Mouse (Mus musculus) bone marrow, adult 2 months (tissue): ENCODE results near the gene Ric8b.

Source experiments
- CTCF ChIP-seq: fragments of 200-500 bp; IDR thresholded peaks from 2 replicates; pipeline ENCODE4 v1.5.1; 2011; ENCODE audit warnings: low read length, control low read depth; ENCODE audit not compliant: control insufficient read depth, insufficient read depth
- POLR2A ChIP-seq: fragments of 200-500 bp; IDR thresholded peaks from 2 replicates; pipeline ENCODE4 v1.6.1; 2011; ENCODE audit warnings: low read depth, mild to moderate bottlenecking, control low read depth, low read length, borderline replicate concordance; ENCODE audit not compliant: control insufficient read depth

DNA sequence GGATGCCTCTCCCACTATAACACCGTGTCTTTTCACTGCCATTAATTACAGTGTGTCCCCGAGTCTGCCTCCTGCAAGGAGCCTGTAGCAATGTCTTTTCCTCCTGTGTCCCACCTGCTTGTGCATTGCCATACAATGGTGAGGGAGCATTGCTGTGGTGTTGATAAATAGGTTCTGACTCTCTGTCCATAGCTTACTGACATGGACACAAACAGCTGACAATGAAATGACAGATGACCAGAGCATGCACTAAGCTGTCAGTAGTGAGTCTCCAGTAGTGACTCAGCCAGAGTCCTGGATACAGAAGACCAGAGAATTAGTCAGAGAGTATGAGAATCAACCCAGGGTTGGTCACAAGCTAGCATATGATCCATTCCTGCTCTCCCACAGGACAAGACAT, 93.7 kb downstream of the Ric8b start:
- TF ChIP-seq CTCF, result no peak
- TF ChIP-seq POLR2A, result no peak
